Mouse (Mus musculus): ENCODE measurements around the gene Nhsl2. TPM values are rescaled to one million over a fixed set of nuclear protein-coding genes. Genes with fewer than 3 reads are reported as not detected.

Gene Nhsl2
- polyA plus RNA-seq, 1 experiment from 2014 or later, result 12.0 TPM

DNA sequence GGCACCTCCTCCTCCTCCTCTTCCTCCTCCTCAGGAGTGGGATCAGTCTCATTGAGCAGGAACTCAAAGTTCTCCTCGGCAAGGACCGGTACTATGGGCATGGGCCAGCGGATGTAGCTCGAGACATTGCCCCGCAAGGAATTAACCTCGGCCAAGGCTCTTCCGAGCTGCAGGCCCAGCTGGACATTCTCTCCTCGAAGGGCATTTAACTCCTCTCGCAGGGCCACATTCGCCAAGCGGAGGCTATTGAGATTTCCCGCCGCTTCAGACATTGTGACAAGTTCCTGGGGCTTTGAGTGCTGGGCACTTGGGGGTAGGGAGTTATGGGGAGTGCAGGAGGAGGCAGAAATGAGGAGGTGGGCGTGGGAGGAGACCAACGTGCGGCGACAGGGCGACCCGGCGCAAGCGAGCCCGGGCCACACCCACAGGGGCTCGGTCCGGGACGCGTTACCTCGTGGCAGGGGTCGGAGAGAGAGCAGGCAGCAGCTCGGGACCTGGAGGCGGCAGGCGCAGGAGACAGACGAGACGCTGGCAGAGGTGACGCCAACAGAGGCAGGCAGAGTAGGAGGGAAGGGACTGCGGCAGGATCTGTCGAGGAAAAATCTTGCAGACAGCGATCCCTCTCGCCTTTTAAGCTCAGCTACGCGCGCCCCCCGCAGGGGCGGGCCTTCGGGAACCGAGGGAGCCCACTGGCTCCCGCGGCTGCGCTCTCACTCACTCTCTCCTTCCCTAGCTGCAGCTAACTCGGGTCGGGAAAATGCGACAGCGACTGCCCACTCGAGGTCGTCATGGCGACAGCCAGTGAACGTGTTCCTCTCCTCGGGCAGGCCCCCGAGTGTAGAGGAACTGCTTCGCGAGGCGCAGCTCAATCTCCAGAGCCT lies 221.6 kb downstream of the Nhsl2 start, which contains the start of gene Rtl5:
Rtl5 (minus strand) TSS at position 714 of the 881 bp plus-strand sequence.
- Histone ChIP-seq H3K4me3 (ENCODE audit: low read length) (peak within 1 kb of the TSS; percentile 55), H3K36me3 (ENCODE audit: insufficient read depth, low read length) (no peaks in the 10 kb centered on the region), H3K4me1 (ENCODE audit: insufficient read depth, low read length) (peaks cover 14% of the 10 kb centered on the region), H3K27me3 (ENCODE audit: insufficient read depth, low read length) (peaks cover 7% of the 10 kb centered on the region; the same call in 1 of the 2 replicates), H3K4me2 (replicated peaks; ENCODE audit: low read depth, low read length) (peak within 1 kb of the TSS; percentile 66), H3K27ac (ENCODE audit: low read length) (peak within 1 kb of the TSS; percentile 81), H3K9ac (replicated peaks; ENCODE audit: low read length) (peak within 1 kb of the TSS; percentile 63), H3K9me3 (ENCODE audit: low read length) (no peaks in the 10 kb centered on the region)
- ATAC-seq (ENCODE audit: low FRiP score, low TSS enrichment), result peak; percentile 90
- WGBS, result 23% methylated on average over 53 of the region's 61 CpGs

DNA sequence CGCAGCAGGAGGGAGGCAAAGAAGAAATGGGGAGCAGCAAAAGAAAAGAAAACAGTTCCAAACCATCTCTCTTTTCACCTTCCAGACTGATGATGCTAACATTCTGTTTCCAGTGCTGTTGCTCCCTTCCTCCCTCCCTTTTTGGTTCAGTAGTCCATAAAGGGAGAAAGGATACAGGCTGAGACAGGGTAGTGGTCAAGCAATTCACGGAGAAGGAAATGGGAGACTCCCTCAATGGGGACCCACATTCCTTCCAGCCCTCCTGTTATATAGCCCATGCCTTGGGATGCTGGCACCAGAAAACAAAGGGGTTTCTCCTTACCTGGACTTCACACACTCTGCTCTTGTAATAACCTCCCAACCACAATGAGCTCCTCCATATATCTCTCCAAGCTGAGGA lies 222.3 kb downstream of the Nhsl2 start:
- Histone ChIP-seq H3K4me2 (replicated peaks; ENCODE audit: low read depth, low read length) (peak overlapping the region; percentile 66), H3K27ac (ENCODE audit: low read length) (peak overlapping the region; percentile 37; the same call in 1 of the 2 replicates), H3K9me3 (ENCODE audit: low read length) (no peaks in the 10 kb centered on the region), H3K9ac (replicated peaks; ENCODE audit: low read length) (peak overlapping the region; percentile 63; the same call in 1 of the 2 replicates), H3K27me3 (ENCODE audit: insufficient read depth, low read length) (peaks cover 7% of the 10 kb centered on the region; the same call in 1 of the 2 replicates), H3K4me1 (ENCODE audit: insufficient read depth, low read length) (peaks cover 14% of the 10 kb centered on the region), H3K36me3 (ENCODE audit: insufficient read depth, low read length) (no peaks in the 10 kb centered on the region), H3K4me3 (ENCODE audit: low read length) (peak overlapping the region; percentile 55)
- ATAC-seq (ENCODE audit: low FRiP score, low TSS enrichment), result peak; percentile 3; the same call in 1 of the 2 replicates
- whole genome bisulfite sequencing, result 26% methylated on average over 1 of the region's 2 CpGs

DNA sequence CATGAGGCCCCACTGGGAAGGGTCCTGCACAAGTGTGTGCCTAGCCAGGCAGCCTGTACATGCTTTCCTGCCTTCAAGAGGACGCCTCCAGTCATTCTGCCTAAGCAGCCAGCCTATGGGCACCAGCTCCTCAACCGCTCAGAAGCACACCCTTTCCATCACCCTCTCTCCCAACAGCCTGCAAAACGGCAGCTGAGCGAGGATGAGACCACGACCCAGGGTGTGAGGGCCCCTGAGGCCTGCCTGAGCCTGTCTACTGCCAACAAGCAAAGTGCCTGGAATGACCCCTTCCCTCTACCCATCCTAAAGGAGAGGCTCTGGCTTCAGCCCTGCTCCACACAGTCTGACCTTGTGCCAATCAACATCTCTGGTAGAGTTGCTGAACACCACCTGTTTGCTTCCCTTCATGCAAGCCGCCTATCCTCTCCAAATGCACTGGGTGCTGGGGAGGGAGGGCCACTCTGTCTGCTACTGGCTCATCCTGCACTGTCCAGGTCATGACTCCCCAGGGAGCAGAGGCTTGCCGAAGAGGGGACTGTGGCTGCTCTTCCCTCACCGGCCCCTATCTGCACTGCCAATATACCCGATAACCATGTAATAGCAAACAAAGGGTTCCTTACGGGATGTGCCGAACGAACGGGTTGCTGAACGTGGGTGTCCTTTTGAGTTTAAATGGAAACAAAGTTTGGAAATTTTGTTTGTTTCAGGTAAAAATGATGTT lies 224.6 kb downstream of the Nhsl2 start:
- H3K9me3 ChIP-seq (ENCODE audit: low read length), result no peaks in the 10 kb centered on the region
- H3K4me1 ChIP-seq (ENCODE audit: insufficient read depth, low read length), result peaks cover 14% of the 10 kb centered on the region
- H3K36me3 ChIP-seq (ENCODE audit: insufficient read depth, low read length), result no peaks in the 10 kb centered on the region
- H3K27me3 ChIP-seq (ENCODE audit: insufficient read depth, low read length), result no peaks in the 10 kb centered on the region; the same call in 1 of the 2 replicates
- H3K27ac ChIP-seq (ENCODE audit: low read length), result no peak overlapping the region
- no peak for ATAC-seq (ENCODE audit: low FRiP score, low TSS enrichment)
- WGBS, result 89% methylated on average over 14 of the region's 14 CpGs
- H3K4me2 ChIP-seq (replicated peaks; ENCODE audit: low read depth, low read length), result no peak overlapping the region
- H3K4me3 ChIP-seq (ENCODE audit: low read length), result no peak overlapping the region
- H3K9ac ChIP-seq (replicated peaks; ENCODE audit: low read length), result no peak overlapping the region

DNA sequence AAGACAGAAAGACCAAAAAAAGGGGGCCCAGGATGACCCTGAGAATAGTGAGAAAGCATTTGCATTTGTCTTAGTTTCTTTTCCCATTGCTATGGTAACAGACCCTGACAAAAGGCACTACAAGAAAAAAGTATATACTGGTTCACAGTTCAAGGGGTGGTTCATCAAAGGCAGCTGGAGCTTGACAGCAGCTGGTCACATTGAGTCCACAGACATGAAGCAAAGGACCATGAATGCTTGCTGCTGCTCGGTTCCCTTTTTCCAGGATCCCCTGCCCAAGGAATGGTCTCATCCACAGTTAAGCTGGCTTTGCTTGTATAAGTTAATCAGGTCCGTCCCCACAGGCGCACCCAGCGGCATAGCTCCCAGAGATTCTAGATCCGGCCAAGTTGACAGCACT lies 225.2 kb downstream of the Nhsl2 start:
- no peak overlapping the region for H3K4me2 ChIP-seq (replicated peaks; ENCODE audit: low read depth, low read length)
- peaks cover 14% of the 10 kb centered on the region for H3K4me1 ChIP-seq (ENCODE audit: insufficient read depth, low read length)
- no peak overlapping the region for H3K4me3 ChIP-seq (ENCODE audit: low read length)
- H3K9ac ChIP-seq (replicated peaks; ENCODE audit: low read length), result no peak overlapping the region
- no peak for ATAC-seq (ENCODE audit: low FRiP score, low TSS enrichment)
- peak overlapping the region; percentile 58; the same call in 1 of the 2 replicates for H3K27ac ChIP-seq (ENCODE audit: low read length)
- H3K9me3 ChIP-seq (ENCODE audit: low read length), result no peaks in the 10 kb centered on the region
- WGBS, result 79% methylated on average over 5 of the region's 5 CpGs
- no peaks in the 10 kb centered on the region; the same call in 1 of the 2 replicates for H3K27me3 ChIP-seq (ENCODE audit: insufficient read depth, low read length)
- H3K36me3 ChIP-seq (ENCODE audit: insufficient read depth, low read length), result no peaks in the 10 kb centered on the region

DNA sequence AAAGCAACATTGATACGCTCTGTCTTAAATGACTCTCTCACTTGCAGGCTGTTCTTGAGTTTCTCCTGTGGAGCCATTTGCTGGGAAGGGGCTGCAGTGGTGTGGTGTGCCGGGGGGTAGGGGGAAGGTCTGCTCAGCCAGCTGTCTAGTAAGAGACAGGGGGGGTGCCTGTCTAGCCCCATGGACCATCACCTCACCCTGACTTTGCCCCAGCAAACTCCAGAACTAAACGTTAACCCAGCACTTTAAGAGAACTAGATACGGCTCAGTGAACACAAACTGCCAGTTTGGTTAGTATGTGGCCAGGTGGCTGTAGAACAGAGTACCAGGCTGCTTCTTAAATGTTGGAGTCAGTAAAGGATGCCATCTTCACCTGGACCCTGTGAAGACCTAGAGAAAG lies 226.0 kb downstream of the Nhsl2 start:
- Histone ChIP-seq H3K27ac (ENCODE audit: low read length) (peak overlapping the region; percentile 58; the same call in 1 of the 2 replicates), H3K9ac (replicated peaks; ENCODE audit: low read length) (no peak overlapping the region), H3K9me3 (ENCODE audit: low read length) (no peaks in the 10 kb centered on the region), H3K36me3 (ENCODE audit: insufficient read depth, low read length) (no peaks in the 10 kb centered on the region), H3K27me3 (ENCODE audit: insufficient read depth, low read length) (no peaks in the 10 kb centered on the region; the same call in 1 of the 2 replicates), H3K4me1 (ENCODE audit: insufficient read depth, low read length) (peaks cover 9% of the 10 kb centered on the region), H3K4me3 (ENCODE audit: low read length) (no peak overlapping the region), H3K4me2 (replicated peaks; ENCODE audit: low read depth, low read length) (no peak overlapping the region)
- peak; percentile 55; the same call in 1 of the 2 replicates for ATAC-seq (ENCODE audit: low FRiP score, low TSS enrichment)
- WGBS, result 50% methylated on average over 4 of the region's 4 CpGs

DNA sequence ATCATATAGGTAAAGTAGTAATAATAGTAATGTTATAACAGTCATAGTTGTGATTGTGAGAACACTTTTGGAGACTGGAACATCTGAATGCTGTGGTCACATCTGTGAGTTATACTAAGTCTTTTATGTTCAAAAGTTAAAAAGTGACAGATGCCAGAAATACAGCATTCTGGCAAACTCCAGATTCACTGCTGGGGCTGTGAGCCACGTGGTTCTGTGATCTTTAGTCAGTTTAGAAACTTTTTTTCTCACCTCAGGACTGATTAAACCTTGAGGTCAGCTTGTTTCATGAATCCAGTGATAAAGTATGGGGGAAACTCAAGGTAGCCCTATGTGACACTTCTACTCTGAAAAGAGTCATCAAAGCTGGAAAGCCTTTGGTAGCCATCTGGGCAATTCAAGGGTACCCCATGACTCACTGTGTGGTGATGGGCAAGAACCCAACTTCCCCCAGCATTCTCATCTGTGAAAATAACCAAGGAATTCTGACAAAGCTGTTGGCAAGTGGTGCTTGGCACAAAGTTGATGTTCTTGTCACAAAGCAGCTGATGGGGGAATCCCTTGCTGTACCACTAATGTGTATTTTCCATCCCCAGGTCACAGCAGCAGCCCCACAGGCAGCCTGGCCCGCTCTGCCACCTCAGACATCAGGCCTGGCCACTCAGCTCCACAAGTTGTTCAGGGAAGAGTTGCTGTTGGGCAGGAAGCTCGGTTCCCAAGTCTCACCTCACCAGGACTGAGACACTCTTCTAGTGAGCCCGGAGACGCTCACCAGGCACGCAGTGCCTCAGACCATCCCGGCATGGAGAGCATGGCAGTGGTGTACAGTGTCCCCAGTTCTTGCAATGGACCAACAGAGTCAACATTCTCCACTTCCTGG lies 227.9 kb downstream of the Nhsl2 start:
- Histone ChIP-seq H3K4me3 (ENCODE audit: low read length) (no peak overlapping the region), H3K36me3 (ENCODE audit: insufficient read depth, low read length) (no peaks in the 10 kb centered on the region), H3K9ac (replicated peaks; ENCODE audit: low read length) (no peak overlapping the region), H3K9me3 (ENCODE audit: low read length) (no peaks in the 10 kb centered on the region), H3K27me3 (ENCODE audit: insufficient read depth, low read length) (no peaks in the 10 kb centered on the region; the same call in 1 of the 2 replicates), H3K4me2 (replicated peaks; ENCODE audit: low read depth, low read length) (no peak overlapping the region), H3K4me1 (ENCODE audit: insufficient read depth, low read length) (peaks cover 16% of the 10 kb centered on the region; the same call in 1 of the 2 replicates), H3K27ac (ENCODE audit: low read length) (no peak overlapping the region)
- WGBS, result 81% methylated on average over 7 of the region's 7 CpGs
- ATAC-seq (ENCODE audit: low FRiP score, low TSS enrichment), result no peak

DNA sequence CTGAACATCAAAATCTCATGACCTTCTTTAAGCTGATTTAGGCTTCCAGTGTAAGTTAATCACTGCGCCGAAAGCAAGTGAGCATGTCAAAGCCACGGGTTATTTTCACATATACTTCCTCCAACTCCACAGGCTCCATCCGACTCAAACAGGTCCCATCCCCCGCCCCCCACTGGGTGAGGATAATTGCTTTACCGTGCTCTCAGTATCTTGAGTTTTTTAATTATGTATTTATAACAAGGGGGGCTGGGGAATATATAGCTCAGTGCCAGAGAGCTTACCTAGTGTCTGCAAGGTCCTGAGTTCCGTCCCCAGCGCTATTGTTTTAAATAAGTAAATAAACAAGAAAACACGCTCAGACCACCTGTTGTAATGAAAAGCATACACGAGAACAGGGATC lies 231.9 kb downstream of the Nhsl2 start:
- no peaks in the 10 kb centered on the region for H3K9me3 ChIP-seq (ENCODE audit: low read length)
- peaks cover 13% of the 10 kb centered on the region; the same call in 1 of the 2 replicates for H3K4me1 ChIP-seq (ENCODE audit: insufficient read depth, low read length)
- H3K9ac ChIP-seq (replicated peaks; ENCODE audit: low read length), result no peak overlapping the region
- no peaks in the 10 kb centered on the region for H3K36me3 ChIP-seq (ENCODE audit: insufficient read depth, low read length)
- H3K27ac ChIP-seq (ENCODE audit: low read length), result no peak overlapping the region
- no peak for ATAC-seq (ENCODE audit: low FRiP score, low TSS enrichment)
- no peaks in the 10 kb centered on the region; the same call in 1 of the 2 replicates for H3K27me3 ChIP-seq (ENCODE audit: insufficient read depth, low read length)
- WGBS, result 57% methylated on average over 10 of the region's 10 CpGs
- no peak overlapping the region for H3K4me2 ChIP-seq (replicated peaks; ENCODE audit: low read depth, low read length)
- H3K4me3 ChIP-seq (ENCODE audit: low read length), result no peak overlapping the region

DNA sequence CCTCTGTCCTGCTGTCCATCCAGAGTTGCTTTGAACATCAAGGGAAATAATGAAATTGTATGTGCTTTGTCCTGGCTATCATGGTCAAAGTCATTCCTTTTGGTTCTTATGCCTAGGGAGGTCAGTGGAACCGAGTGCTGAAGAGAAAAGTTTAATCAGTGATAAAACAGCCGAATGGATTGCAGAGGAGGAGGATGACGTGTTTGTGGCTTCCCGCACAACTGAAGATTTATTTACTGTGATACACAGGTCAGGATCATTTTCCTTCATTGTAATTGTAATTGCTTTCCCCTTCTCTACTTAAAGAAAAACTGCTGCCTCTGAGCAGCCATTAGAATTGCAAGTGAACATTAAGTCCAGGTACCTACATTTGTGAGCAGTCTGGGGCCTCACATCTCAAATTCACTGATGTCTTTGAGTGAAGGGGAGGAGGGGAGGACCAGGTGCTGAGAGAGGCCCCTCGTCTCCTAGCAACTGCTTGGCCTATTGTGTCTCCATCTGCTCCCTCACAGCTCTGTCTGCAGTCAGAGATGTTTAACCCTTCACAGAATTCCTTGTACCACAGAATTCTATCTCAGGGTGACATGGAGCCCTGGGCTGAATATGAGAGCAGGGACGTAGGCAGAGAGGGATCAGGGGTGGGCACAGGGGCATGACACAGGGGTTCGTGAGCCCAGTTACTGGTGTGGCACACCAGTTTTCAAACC lies 232.5 kb downstream of the Nhsl2 start:
- Histone ChIP-seq H3K9me3 (ENCODE audit: low read length) (no peaks in the 10 kb centered on the region), H3K9ac (replicated peaks; ENCODE audit: low read length) (no peak overlapping the region), H3K36me3 (ENCODE audit: insufficient read depth, low read length) (no peaks in the 10 kb centered on the region), H3K4me1 (ENCODE audit: insufficient read depth, low read length) (peaks cover 13% of the 10 kb centered on the region; the same call in 1 of the 2 replicates), H3K27me3 (ENCODE audit: insufficient read depth, low read length) (peaks cover 3% of the 10 kb centered on the region; the same call in 1 of the 2 replicates), H3K4me2 (replicated peaks; ENCODE audit: low read depth, low read length) (no peak overlapping the region), H3K27ac (ENCODE audit: low read length) (peak overlapping the region; percentile 18; the same call in 1 of the 2 replicates), H3K4me3 (ENCODE audit: low read length) (no peak overlapping the region)
- peak; percentile 76; the same call in 1 of the 2 replicates for ATAC-seq (ENCODE audit: low FRiP score, low TSS enrichment)
- 41% methylated on average over 7 of the region's 7 CpGs for WGBS

All from kidney, embryonic 16.5 days (tissue).